Mouse (Mus musculus): ENCODE data around the gene Tnks2.

The Tnks2 gene

GRCm38 (mm10) chr19:36932613-36933012 is 98.6 kb downstream of the Tnks2 start:
- DNase-seq (ENCODE audit: low spot score in 2 of 2), result no peak

- DNase-seq (ENCODE audit: low spot score in 2 of 2), result no peak
These were observed 102.3 kb downstream of the Tnks2 start for GRCm38 (mm10) chr19:36936285-36936684.

GRCm38 (mm10) chr19:36938008-36938407 is 104.0 kb downstream of the Tnks2 start:
- DNase-seq (ENCODE audit: low spot score in 2 of 2), result no peak

- no peak for DNase-seq (ENCODE audit: low spot score in 2 of 2)
These were observed 106.0 kb downstream of the Tnks2 start for GRCm38 (mm10) chr19:36940064-36940463.

Measured in right cerebral cortex, adult 2 months (tissue).